Mouse (Mus musculus) myocyte (in vitro differentiated cells): ENCODE data around the gene Mycn. TPM values are rescaled to one million over a fixed set of nuclear protein-coding genes. Genes with fewer than 3 reads are reported as not detected.

Experiments
- H3K27me3 ChIP-seq: one replicate; pipeline ENCODE4 v1.6.1; 2011; ENCODE audit not compliant: control insufficient read depth, insufficient read depth, insufficient read length
- H3K36me3 ChIP-seq: one replicate; pipeline ENCODE4 v1.6.1; 2011; ENCODE audit not compliant: control insufficient read depth, insufficient read depth
- H3K4me2 ChIP-seq: one replicate; pipeline ENCODE4 v1.6.1; 2011; ENCODE audit warnings: low read depth, control low read depth
- H3K4me3 ChIP-seq: one replicate; pipeline ENCODE4 v1.5.1; 2011; ENCODE audit warnings: mild to moderate bottlenecking, control low read depth, moderate library complexity
- H3K79me2 ChIP-seq: one replicate; pipeline ENCODE4 v1.6.1; 2011; ENCODE audit not compliant: control insufficient read depth, insufficient read depth
- H3ac ChIP-seq: one replicate; pipeline ENCODE4 v1.6.1; 2011; ENCODE audit not compliant: control insufficient read depth, insufficient read length
- CEBPB ChIP-seq: IDR thresholded peaks from 2 replicates; pipeline ENCODE4 v1.6.1; 2011; ENCODE audit warnings: mild to moderate bottlenecking, moderate library complexity; ENCODE audit not compliant: poor library complexity, insufficient read depth, severe bottlenecking
- E2F4 ChIP-seq: IDR thresholded peaks from one replicate; pipeline ENCODE4 v1.6.1; 2011; ENCODE audit warnings: mild to moderate bottlenecking, control low read depth, moderate library complexity; ENCODE audit not compliant: insufficient read depth
- MAX ChIP-seq: IDR thresholded peaks from one replicate; pipeline ENCODE4 v1.6.1; 2011; ENCODE audit warnings: low read depth, mild to moderate bottlenecking, control low read depth
- MYOD1 ChIP-seq, 3 experiments: IDR thresholded peaks; one replicate each; pipeline ENCODE4 v1.6.1; 2011; ENCODE audit warnings: control low read depth in 2 of 3, low read depth in 2 of 3, mild to moderate bottlenecking in 2 of 3, moderate library complexity in 1 of 3; ENCODE audit not compliant: insufficient read length in 2 of 3, control insufficient read depth in 1 of 3
- MYOG ChIP-seq, 3 experiments: IDR thresholded peaks; one replicate each; pipeline ENCODE4 v1.6.1; 2011; ENCODE audit warnings: control low read depth in 2 of 3, low read depth in 2 of 3, mild to moderate bottlenecking in 2 of 3; ENCODE audit not compliant: insufficient read length in 2 of 3, control insufficient read depth in 1 of 3, insufficient read depth in 1 of 3
- POLR2A ChIP-seq: IDR thresholded peaks from one replicate; pipeline ENCODE4 v1.6.1; 2011; ENCODE audit warnings: low read depth, mild to moderate bottlenecking, control low read depth, moderate library complexity; ENCODE audit not compliant: insufficient read length
- POLR2AphosphoS2 ChIP-seq: IDR thresholded peaks from one replicate; pipeline ENCODE4 v1.6.1; 2011; ENCODE audit warnings: low read depth, control low read depth; ENCODE audit not compliant: insufficient read length
- REST ChIP-seq: IDR thresholded peaks from one replicate; pipeline ENCODE4 v1.6.1; 2011; ENCODE audit warnings: mild to moderate bottlenecking, control low read depth, moderate library complexity; ENCODE audit not compliant: insufficient read depth, insufficient read length
- SRF ChIP-seq: IDR thresholded peaks from one replicate; pipeline ENCODE4 v1.6.1; 2011; ENCODE audit warnings: low read depth; ENCODE audit not compliant: control insufficient read depth, insufficient read length
- TCF3 ChIP-seq: IDR thresholded peaks from one replicate; pipeline ENCODE4 v1.6.1; 2011; ENCODE audit warnings: low read depth, control low read depth; ENCODE audit not compliant: insufficient read length
- USF1 ChIP-seq: IDR thresholded peaks from one replicate; pipeline ENCODE4 v1.6.1; 2011; ENCODE audit warnings: low read depth, mild to moderate bottlenecking, control low read depth, moderate library complexity
- polyA plus RNA-seq: library from polyadenylated mRNA; unstranded; fragments of >200 nt; fragmentation: generic; extraction: Trizol; gene quantifications from one replicate; pipeline ENCODE4 v1.2.1, GENCODE M21; 2012; ENCODE audit warnings: missing spikeins

Gene Mycn
- polyA plus RNA-seq, 1 experiment, result 0.12 TPM

DNA sequence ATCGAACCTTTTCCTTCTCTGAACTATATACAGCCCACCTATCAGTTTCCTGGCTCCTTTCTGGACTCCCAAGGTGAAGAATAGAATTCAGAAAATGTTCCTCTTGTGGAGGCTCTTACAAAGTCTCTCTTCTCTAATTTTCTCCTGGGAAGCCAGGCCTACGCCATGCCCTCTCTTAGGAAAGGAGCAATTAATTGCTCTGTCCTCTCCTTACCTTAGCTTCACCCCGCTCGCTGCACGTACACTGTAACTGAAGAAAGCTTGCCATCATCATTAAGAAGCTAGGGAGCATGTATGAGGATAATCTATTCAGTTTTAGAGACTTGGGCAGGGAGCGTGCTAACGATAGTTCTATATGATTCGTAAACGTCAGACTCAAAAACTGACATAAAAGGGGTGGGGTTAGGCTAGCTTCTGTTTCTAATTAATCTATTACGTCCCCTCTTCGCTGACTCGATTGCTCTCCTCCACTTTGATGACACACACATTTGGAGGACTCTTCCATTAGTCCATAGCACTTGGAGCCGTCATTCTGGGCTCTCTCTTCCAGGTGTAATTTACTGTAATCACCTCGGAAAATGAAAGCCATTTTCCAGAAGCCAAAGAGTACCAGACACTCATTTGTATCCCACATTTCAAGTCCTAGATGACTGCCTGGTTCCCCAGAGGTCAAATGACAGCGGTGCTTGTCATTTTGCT, 55.4 kb downstream of the Mycn start:
- Histone ChIP-seq H3K27me3 (no peaks in the 10 kb centered on the region), H3K79me2 (no peaks in the 10 kb centered on the region), H3K4me2 (no peak overlapping the region), H3K36me3 (no peaks in the 10 kb centered on the region), H3K4me3 (no peak overlapping the region), H3ac (no peak overlapping the region)
- TF ChIP-seq MYOD1 (IDR thresholded peaks at IDR 0.05; ENCODE audit: control insufficient read depth in 1 of 3, insufficient read length in 2 of 3, low read depth in 2 of 3) (no peak), POLR2A (no peak), MAX (no peak), SRF (no peak), MYOG (IDR thresholded peaks at IDR 0.05; ENCODE audit: control insufficient read depth in 1 of 3, insufficient read depth in 1 of 3, insufficient read length in 2 of 3, low read depth in 2 of 3) (no peak), E2F4 (no peak), USF1 (no peak), TCF3 (no peak), POLR2AphosphoS2 (no peak), CEBPB (no peak), REST (no peak)
